Comparison of ENCODE assay signal across 8 mouse cellular contexts in genomic region chr3:121952041-121952591, GRCm38 (mm10). TPM values are rescaled to one million over a fixed set of nuclear protein-coding genes. Genes with fewer than 3 reads are reported as not detected.
A peak's percentile ranks its signal among the peaks of the same experiment; 100 is the strongest.
DNase-seq lines count a peak whose midpoint lies in the region; ATAC-seq and TF ChIP-seq lines count a peak whose summit lies in the region.

Gene Arhgap29, plus strand, starts transcription at chr3:121952541.

- no peak for TF ChIP-seq CTCF in stomach, postnatal 0 days (IDR thresholded peaks at IDR 0.05; ENCODE audit: low read depth)

- no peaks in the 10 kb centered on the region for H3K4me1 ChIP-seq in embryonic facial prominence, embryonic 11.5 days (ENCODE audit: control insufficient read depth, insufficient read depth, low read length)
- H3K4me1 ChIP-seq in heart, embryonic 16.5 days (ENCODE audit: control insufficient read depth, insufficient read depth, low read length): 0 out of 2 replicates have a peak, but pooled peaks cover 3% of the 10 kb centered on the region
- H3K4me1 ChIP-seq in limb, embryonic 11.5 days (ENCODE audit: control insufficient read depth, insufficient read depth, low read length): 0 out of 2 replicates have a peak, but pooled peaks cover 2% of the 10 kb centered on the region
- H3K4me1 ChIP-seq in stomach, postnatal 0 days (replicated peaks; ENCODE audit: control insufficient read depth, insufficient read depth): no peaks in the 10 kb centered on the region; the same call in 1 of the 2 replicates

- H3K36me3 ChIP-seq in embryonic facial prominence, embryonic 11.5 days (replicated peaks; ENCODE audit: control insufficient read depth, insufficient read depth, low read depth, low read length): no peaks in the 10 kb centered on the region
- no peaks in the 10 kb centered on the region for H3K36me3 ChIP-seq in heart, embryonic 16.5 days (ENCODE audit: control insufficient read depth, insufficient read depth)
- H3K36me3 ChIP-seq in limb, embryonic 11.5 days (ENCODE audit: control insufficient read depth, insufficient read depth, low read length): no peaks in the 10 kb centered on the region
- no peaks in the 10 kb centered on the region for H3K36me3 ChIP-seq in stomach, postnatal 0 days (ENCODE audit: control insufficient read depth, insufficient read depth, low read length)

- peak within 1 kb of the TSS; percentile 67 for H3K9ac ChIP-seq in embryonic facial prominence, embryonic 11.5 days (replicated peaks; ENCODE audit: low read length)
- H3K9ac ChIP-seq in heart, embryonic 16.5 days (ENCODE audit: low read length): peak within 1 kb of the TSS; percentile 90
- H3K9ac ChIP-seq in limb, embryonic 11.5 days (ENCODE audit: low read length): peak within 1 kb of the TSS; percentile 60
- peak within 1 kb of the TSS; percentile 85 for H3K9ac ChIP-seq in stomach, postnatal 0 days (ENCODE audit: low read length)

- ATAC-seq in embryonic facial prominence, embryonic 11.5 days (replicated peaks; ENCODE audit: insufficient number of reproducible peaks, low FRiP score, low TSS enrichment, low read depth): no peak
- ATAC-seq in heart, embryonic 16.5 days (replicated peaks; ENCODE audit: extremely low read depth, insufficient read depth, low FRiP score): no peak
- ATAC-seq in limb, embryonic 11.5 days (ENCODE audit: insufficient number of reproducible peaks, low FRiP score, low TSS enrichment, low read depth): no peak
- ATAC-seq in stomach, postnatal 0 days (ENCODE audit: low FRiP score, low TSS enrichment): no peak

- no peak within 1 kb of the TSS for H3K27ac ChIP-seq in embryonic facial prominence, embryonic 11.5 days (replicated peaks; ENCODE audit: low read depth, low read length)
- H3K27ac ChIP-seq in heart, embryonic 16.5 days (ENCODE audit: low read length): peak within 1 kb of the TSS; percentile 85
- no peak within 1 kb of the TSS for H3K27ac ChIP-seq in limb, embryonic 11.5 days (replicated peaks; ENCODE audit: low read depth, low read length)
- peak within 1 kb of the TSS; percentile 91 for H3K27ac ChIP-seq in stomach, postnatal 0 days (replicated peaks)

- DNase-seq in left cerebral cortex, adult 18-20 months (ENCODE audit: low spot score in 2 of 2): no peak
- no peak for DNase-seq in left cerebral cortex, adult 11 months (ENCODE audit: low spot score)
- no peak for DNase-seq in embryonic facial prominence, embryonic 11.5 days (ENCODE audit: low spot score)
- DNase-seq in limb, embryonic 11.5 days (ENCODE audit: low spot score): no peak
- no peak for DNase-seq in stomach, postnatal 0 days (ENCODE audit: low spot score)
- no peak for DNase-seq in right cerebral cortex, postnatal 25 days
- DNase-seq in cerebellum, adult 9-11 months: no peak

- 91% methylated on average over 8 of the region's 8 CpGs for WGBS in embryonic facial prominence, embryonic 11.5 days
- WGBS in heart, embryonic 16.5 days: 87% methylated on average over 8 of the region's 8 CpGs
- 93% methylated on average over 8 of the region's 8 CpGs for WGBS in limb, embryonic 11.5 days
- 86% methylated on average over 8 of the region's 8 CpGs for WGBS in stomach, postnatal 0 days

- no peaks in the 10 kb centered on the region for H3K9me3 ChIP-seq in embryonic facial prominence, embryonic 11.5 days (replicated peaks; ENCODE audit: control insufficient read depth, low read length)
- H3K9me3 ChIP-seq in heart, embryonic 16.5 days (replicated peaks; ENCODE audit: control insufficient read depth, low read length): 0 out of 2 replicates have a peak, but pooled peaks cover 2% of the 10 kb centered on the region
- H3K9me3 ChIP-seq in limb, embryonic 11.5 days (ENCODE audit: control insufficient read depth, low read length): no peaks in the 10 kb centered on the region
- no peaks in the 10 kb centered on the region for H3K9me3 ChIP-seq in stomach, postnatal 0 days (ENCODE audit: control insufficient read depth, low read length)

- H3K4me3 ChIP-seq in embryonic facial prominence, embryonic 11.5 days (ENCODE audit: low read depth, low read length): peak within 1 kb of the TSS; percentile 63
- H3K4me3 ChIP-seq in heart, embryonic 16.5 days (ENCODE audit: low read length): peak within 1 kb of the TSS; percentile 87
- H3K4me3 ChIP-seq in limb, embryonic 11.5 days (ENCODE audit: low read depth, low read length): peak within 1 kb of the TSS; percentile 60
- peak within 1 kb of the TSS; percentile 80 for H3K4me3 ChIP-seq in stomach, postnatal 0 days (ENCODE audit: low read depth, low read length)

- TF ChIP-seq EP300 in stomach, postnatal 0 days (optimal IDR thresholded peaks at IDR 0.05): no peak

- no peaks in the 10 kb centered on the region for H3K27me3 ChIP-seq in embryonic facial prominence, embryonic 11.5 days (ENCODE audit: control insufficient read depth, insufficient read depth, low read length)
- H3K27me3 ChIP-seq in heart, embryonic 16.5 days (ENCODE audit: control insufficient read depth, insufficient read depth, low read length): no peaks in the 10 kb centered on the region
- H3K27me3 ChIP-seq in limb, embryonic 11.5 days (ENCODE audit: control insufficient read depth, insufficient read depth, low read length): no peaks in the 10 kb centered on the region
- H3K27me3 ChIP-seq in stomach, postnatal 0 days (ENCODE audit: control insufficient read depth, insufficient read depth, low read length): no peaks in the 10 kb centered on the region

- peak within 1 kb of the TSS; percentile 91 for H3K4me2 ChIP-seq in embryonic facial prominence, embryonic 11.5 days (ENCODE audit: low read depth, low read length)
- H3K4me2 ChIP-seq in heart, embryonic 16.5 days (ENCODE audit: low read depth, low read length): peak within 1 kb of the TSS; percentile 75
- H3K4me2 ChIP-seq in limb, embryonic 11.5 days (ENCODE audit: low read depth, severe bottlenecking): peak within 1 kb of the TSS; percentile 83
- H3K4me2 ChIP-seq in stomach, postnatal 0 days (replicated peaks; ENCODE audit: low read depth): peak within 1 kb of the TSS; percentile 77

RNA-seq across cellular contexts. Expression of gene Arhgap29, which starts in this region (rescaled TPM):
- total RNA-seq in left cerebral cortex, adult 18-20 months (2021): 10 to 100 TPM; 20.7 to 24.6 TPM
- 54.5 and 62.1 TPM in 2 replicates for polyA plus RNA-seq in embryonic facial prominence, embryonic 11.5 days (2014; fragmentation: Nextera tagmentation; extraction: Ambion mirVana)
- 48.3 and 48.5 TPM in 2 replicates for polyA plus RNA-seq in heart, embryonic 16.5 days (2015; fragmentation: Nextera tagmentation; extraction: Ambion mirVana)
- polyA plus RNA-seq in limb, embryonic 11.5 days (2014; fragmentation: Nextera tagmentation; extraction: Ambion mirVana): 42.0 and 43.7 TPM in 2 replicates
- polyA plus RNA-seq in stomach, postnatal 0 days (2015; fragmentation: Nextera tagmentation; extraction: Ambion mirVana): 15.4 and 16.6 TPM in 2 replicates

Comparison
In these comparisons a context has a peak if more than half of its experiments do, and no peak if none do; other contexts are left out.
1. H3K27ac ChIP-seq: peak in heart, embryonic 16.5 days (single experiment) and stomach, postnatal 0 days (single experiment); none in embryonic facial prominence, embryonic 11.5 days (single experiment) and limb, embryonic 11.5 days (single experiment).
2. Peak in every context shown above with its lines, with median percentiles within 50 percentile points of each other: H3K4me2 ChIP-seq, H3K4me3 ChIP-seq and H3K9ac ChIP-seq.